Mouse (Mus musculus) embryo, embryonic 9.5 days (tissue): ENCODE measurements at regions not wholly inside any gene's neighbourhood (a gene's known extent, or its start where the extent isn't known, plus 50 kb on each side); places are given as distances from the start of the nearest gene placed in this dataset.

ENCODE experiments used
- DNase-seq: peaks from one replicate; pipeline ENCODE4 v3.0.0-alpha.2; 2017; ENCODE audit errors: extremely low spot score

GRCm38 (mm10) chr11:22692281-22692857 lies 168.4 kb downstream of the B3gnt2 start:
- DNase-seq = no peak

GRCm38 (mm10) chr11:22692941-22693341 lies 167.8 kb downstream of the B3gnt2 start:
- no peak for DNase-seq

GRCm38 (mm10) chr11:22693376-22693775 lies 167.4 kb downstream of the B3gnt2 start:
- DNase-seq = no peak

- no peak for DNase-seq
Observed at GRCm38 (mm10) chr11:22693984-22694383, 166.8 kb downstream of the B3gnt2 start.

DNA sequence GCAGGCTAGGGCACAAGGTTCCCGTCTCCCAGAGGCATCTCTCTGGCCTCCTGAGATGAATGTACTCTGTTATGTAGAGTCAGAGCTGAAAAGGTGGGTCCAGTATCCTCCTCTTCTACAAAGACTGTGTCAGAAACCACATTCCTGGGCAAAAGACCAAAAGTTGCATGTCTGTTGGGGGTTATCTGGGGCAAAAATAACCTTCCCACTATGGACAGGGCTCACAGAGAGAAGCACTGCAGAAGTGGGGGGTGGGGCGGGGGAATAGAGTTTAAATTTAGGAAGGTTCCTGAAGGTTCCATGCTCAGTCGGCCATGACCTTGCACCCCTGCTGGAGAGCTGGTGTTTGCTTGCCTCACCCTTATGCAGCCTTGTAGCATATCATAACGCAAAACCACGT lies 165.9 kb downstream of the B3gnt2 start:
- DNase-seq = no peak

GRCm38 (mm10) chr11:22695237-22695636 lies 165.5 kb downstream of the B3gnt2 start:
- DNase-seq = no peak

- DNase-seq = no peak
Observed at GRCm38 (mm10) chr11:22698057-22698941, 162.5 kb downstream of the B3gnt2 start.

DNA sequence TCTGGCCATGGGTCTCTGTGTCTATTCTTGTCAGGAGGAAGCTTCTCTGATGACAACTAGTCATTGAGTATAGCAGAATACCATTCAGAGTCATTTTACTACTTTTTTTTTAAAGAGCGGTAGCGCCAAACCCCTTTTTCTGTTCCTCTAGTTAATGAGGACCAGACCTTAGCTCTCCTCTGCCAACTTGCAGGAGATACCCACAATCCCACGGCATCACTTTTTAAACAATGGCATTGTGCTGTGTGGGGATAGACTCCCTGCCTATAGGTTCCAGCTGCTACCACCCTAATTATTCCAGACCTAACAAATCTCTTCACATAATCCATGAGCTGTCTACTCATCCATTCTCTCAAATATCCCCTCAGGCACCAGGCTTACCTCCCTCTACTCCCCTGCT lies 154.7 kb downstream of the B3gnt2 start:
- no peak for DNase-seq
